Mouse (Mus musculus) left cerebral cortex, postnatal 4 days (tissue): Measurements from ENCODE around the gene Scrn3. TPM values are rescaled to one million over a fixed set of nuclear protein-coding genes. Genes with fewer than 3 reads are reported as not detected.

Experiments
- DNase-seq: peaks from one replicate; pipeline ENCODE4 v3.0.0-alpha.2; 2022
- intact Hi-C: fragments of 180-260 bp; cut with DNase I; formaldehyde crosslinking; loops from one replicate; pipeline ENCODE4 v1.15.1; 2025
- total RNA-seq, 2 experiments: library from RNA; stranded (reverse); gene quantifications; 2 replicates each; pipeline ENCODE4 v1.2.3; 2021

Scrn3 gene
- total RNA-seq, 2 experiments from 2014 or later, result 3.4 to 4.1 TPM

DNA sequence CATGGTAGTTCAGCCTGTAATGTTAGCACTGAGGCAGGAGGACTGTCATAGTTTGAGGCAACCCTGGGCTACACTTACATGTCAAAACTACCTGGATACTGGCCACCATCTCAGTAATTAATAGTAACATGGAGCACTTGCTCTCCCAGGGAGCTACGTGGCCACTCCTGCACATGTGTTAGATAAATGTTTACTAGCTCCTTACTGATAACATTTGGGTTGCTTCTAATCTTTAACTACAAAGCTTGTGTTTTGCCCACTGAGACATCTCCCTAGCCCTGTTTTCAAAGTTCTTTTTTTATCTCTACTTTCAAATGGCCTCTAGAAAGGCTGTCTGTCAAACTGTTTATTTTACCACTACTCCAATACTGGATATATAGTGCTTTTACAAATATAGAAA is 10.4 kb upstream of the Scrn3 start:
- intact Hi-C loops, result no loop called here
- no peak for DNase-seq

DNA sequence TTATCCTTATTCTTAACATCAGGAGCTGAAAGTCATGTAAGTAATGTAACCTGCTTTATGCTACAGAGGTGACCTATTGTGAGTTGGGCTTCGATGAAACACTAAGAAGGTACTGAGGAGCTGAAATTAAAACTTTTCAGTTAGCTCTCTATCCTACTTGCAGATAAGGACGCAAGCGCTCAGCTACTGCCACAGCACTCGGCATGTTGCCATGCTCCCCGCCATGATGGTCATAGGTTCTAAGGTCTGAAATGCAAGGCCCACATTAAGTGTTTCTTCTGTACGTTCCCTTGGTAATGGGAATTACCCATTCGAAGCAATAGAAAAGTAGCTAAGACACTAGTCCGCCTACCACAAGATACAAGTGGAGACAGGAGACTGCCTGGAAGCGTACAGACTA is 9.7 kb upstream of the Scrn3 start:
- intact Hi-C loops, result no loop called here
- no peak for DNase-seq

DNA sequence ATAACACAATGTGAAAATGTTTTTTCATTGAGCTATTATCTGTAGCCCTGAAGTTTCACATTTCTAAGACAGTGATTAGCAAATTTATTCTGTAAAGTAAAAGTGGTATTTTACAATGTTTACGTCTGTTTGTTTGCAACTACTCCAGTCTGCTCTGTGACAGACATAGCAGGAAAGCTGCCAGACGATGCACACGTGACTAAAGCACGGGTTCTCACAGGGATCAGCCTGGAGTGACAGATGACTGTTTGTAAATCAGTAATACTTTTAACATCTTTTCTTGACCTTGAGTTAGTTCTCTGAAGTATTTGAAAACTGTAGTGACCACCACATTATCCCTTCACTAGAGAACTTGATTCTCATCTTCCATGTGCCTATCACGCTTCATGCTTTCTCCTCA is 7.9 kb upstream of the Scrn3 start:
- intact Hi-C loops, result no loop called here
- no peak for DNase-seq

DNA sequence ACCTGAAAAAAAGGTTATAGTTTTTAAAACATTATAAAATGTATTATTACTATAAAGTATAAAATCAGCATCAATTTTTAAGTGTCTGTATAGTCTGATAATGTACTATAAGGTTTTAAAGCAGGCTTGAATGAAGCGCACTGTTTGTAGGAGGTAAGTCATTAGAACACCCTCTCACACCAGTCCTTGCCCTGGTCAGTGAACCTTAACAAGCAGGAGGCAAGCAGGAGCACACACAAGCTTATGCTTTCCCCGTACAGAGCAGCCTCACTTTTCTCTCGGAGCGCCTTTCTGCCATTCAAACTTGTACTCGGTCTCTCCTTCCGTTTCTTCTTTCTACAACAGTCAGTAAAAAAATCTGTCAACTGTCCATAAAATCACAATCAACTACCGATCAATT is 6.4 kb upstream of the Scrn3 start:
- no peak for DNase-seq
- intact Hi-C loops, result no loop called here

DNA sequence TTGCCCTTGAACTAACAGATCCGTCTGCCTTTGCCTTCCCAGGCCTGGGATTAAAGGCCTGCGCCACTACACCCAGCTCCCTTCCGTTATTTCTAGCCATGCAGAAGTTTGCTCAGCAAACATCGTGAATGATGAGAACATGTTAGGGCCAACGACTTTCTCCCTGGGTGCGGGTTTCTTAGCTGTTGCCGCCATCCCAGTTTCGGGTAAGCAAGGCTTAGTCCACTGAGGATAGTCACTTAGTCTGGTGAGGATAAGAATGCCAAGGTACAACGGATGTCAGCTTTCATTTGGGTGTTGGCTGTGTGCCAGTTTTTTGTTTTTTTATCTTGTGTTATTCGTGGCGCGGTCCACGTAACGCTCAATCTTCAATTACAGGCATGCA is 708 bp downstream of the Scrn3 start:
- peak; percentile 15 for DNase-seq
- intact Hi-C loops, result loop anchor here (5.0 kb wide), 1 partner anchor 69 kb away; no protein-coding TSS in a partner anchor

DNA sequence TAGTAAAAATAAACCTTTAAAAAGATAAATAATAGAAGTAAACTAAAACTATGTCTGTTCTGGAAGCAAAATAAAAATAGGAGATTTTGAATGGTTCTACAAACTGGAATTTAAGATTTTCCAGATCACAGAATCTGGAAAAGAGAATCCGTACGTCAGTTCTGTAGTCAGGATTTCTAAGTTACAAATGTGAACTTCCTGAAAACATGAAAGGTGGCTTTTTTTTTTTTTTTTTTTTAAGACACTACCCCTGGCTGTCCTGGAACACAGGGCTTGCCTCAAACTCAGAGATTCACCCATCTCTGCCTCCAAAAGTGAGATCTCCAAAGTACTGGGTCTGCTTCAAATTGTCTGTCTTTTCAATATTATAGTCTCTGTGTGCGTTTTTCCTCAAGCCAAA is 1.9 kb downstream of the Scrn3 start:
- intact Hi-C loops, result loop anchor here (5.0 kb wide), 1 partner anchor 68 kb away; no protein-coding TSS in a partner anchor
- DNase-seq, result no peak

DNA sequence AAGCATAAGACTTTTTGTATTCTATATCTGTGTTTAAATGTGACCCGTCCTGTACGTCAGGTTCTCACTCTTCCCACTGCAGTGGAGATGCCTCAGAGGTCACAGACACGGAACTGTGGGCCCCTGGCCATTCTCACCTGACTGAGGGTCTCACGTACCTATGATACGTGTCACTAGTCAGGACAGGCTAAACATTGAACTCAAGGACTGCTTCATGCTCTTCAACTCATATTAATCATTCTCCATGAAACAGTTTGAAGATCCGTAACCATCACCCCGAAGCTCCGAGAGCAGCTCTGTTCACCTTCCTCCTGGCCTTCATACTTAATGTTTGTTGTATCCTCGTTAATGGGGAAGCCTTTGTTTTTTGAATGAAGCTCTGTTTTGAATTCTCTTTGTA is 5.0 kb downstream of the Scrn3 start:
- no peak for DNase-seq
- intact Hi-C loops, result loop anchor here (5.0 kb wide), 1 partner anchor 355 kb away; no protein-coding TSS in a partner anchor

DNA sequence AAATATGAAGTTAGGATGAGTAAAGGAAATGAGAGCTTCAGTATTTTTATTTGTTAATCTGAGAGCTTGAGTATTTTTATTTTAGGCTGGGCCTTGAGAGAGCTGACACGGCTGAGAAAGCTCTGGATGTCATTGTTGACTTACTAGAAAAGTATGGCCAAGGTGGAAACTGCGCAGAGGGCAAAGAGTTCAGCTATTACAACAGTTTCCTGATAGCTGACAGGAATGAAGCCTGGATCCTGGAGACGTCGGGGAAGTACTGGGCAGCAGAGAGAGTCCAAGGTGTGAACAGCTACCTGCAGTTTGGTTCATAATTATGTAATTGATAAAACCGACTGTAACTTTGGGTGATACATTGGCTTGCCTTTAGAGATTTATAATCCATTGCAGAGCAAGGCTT is 6.8 kb downstream of the Scrn3 start:
- no peak for DNase-seq
- intact Hi-C loops, result loop anchor here (5.0 kb wide), 1 partner anchor 353 kb away; no protein-coding TSS in a partner anchor

DNA sequence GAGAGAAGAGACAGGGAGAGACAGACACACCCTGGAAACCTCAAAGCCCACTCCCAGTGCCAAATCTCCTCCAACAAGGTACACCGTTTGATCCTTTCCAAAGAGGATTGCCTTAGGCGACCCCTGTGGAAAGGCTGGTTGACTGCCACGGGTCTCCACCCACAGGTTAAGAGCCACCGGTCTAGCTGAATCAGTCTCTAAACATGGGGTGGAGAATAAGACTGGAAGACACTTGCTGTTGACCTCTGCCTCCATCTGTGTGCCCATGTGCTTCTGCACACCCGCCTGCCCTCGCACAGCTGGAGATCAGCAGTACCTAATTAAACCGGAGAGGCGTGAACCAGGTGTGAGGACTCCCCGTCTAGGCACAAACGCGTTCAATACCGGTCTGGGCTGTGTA is 10.6 kb downstream of the Scrn3 start:
- intact Hi-C loops, result no loop called here
- DNase-seq, result no peak

DNA sequence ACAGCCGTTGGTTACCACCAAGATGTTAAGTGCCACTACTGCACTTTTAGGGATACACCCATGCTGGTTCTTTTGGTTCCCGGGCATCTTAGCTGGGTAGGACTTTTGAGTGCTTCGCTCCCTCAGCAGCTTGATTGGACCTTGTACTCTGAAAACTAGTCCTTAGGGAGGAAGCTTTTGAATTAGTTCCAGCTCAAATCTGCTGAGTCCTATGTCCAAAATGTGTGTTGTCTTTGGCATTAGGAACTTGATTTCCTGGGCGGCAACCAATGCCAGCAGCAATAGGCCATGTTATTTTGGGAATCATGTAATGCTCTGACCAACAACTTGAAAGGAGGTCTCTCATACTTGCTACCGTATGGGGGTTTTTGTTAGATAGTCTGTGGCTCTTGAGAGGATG is 13.5 kb downstream of the Scrn3 start:
- DNase-seq, result no peak
- intact Hi-C loops, result no loop called here

DNA sequence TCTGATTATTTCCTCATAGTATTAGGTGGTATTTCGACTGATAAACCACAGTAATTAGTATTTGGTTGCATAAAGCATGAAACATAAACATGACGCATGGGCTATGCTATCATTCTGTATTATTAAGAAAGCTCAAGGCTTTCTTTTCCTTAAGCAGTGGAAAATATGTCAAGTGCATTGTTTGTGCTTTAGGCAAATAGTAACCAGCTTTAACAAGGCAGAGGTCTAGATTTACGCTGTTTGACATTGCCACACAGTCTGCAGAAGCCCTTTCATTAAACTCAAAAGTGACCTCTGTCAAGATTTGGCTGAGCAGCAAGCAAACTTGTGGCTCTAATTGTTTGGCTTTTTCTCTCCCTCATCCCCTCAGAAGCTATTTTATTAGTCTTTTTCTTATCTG is 23.5 kb downstream of the Scrn3 start:
- intact Hi-C loops, result no loop called here
- DNase-seq, result no peak

DNA sequence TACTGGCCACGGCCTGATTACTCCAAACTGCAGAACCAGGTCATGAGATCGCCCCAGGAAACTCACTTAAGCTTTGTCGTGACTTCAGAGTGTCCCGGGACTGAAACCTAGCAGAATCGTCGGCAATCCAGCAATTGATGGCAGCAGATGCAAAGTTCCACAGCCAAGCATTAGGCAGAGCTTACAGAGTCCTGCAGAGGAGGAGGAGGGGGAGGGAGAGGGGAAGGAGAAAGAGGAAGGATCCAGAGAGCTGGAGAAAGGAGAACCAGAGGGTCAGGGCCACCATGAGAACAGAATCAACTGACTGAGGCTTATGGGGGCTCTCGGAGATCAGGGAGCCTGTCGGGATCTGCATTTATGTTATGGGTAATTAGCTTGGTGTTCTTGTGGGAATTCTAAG is 26.0 kb downstream of the Scrn3 start:
- no peak for DNase-seq
- intact Hi-C loops, result no loop called here

DNA sequence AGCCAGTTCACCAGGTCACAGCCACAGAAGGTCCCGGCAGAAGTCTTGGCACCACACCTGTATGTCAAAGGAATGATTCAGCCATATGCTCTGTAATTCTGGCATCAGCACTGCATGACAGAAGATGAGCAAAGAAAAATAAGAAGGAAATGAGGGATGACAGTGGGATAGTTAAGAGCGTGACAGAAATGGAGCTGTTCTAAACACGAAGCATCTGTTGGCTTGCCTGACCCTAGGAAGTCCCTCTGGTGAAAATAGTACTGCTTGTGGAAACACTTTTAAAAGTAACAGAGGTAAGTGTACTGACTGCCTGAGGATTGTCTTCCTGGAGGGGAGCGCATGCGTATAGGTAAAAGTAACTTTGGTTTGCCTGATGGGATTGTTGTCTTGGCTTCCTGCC is 31.3 kb downstream of the Scrn3 start:
- intact Hi-C loops, result no loop called here
- DNase-seq, result no peak

DNA sequence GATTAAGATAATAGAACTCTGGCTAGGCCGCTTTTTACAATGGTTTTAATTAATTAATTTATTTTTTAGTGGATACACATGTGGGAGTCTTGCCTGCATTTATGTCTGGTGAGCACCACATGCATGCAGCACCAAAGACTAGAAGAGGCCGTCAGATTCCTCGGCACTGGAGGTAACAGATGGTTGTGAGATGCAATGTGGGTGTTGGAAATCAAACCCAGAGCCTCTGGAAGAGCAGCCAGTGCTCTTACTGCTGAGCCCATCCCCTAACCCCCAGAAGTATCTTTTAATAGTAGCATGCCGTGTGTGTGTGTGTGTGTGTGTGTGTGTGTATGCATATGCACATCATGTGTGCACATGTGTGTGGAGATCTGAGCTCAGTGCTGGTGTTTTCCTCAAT is 32.8 kb downstream of the Scrn3 start:
- DNase-seq, result no peak
- intact Hi-C loops, result no loop called here

DNA sequence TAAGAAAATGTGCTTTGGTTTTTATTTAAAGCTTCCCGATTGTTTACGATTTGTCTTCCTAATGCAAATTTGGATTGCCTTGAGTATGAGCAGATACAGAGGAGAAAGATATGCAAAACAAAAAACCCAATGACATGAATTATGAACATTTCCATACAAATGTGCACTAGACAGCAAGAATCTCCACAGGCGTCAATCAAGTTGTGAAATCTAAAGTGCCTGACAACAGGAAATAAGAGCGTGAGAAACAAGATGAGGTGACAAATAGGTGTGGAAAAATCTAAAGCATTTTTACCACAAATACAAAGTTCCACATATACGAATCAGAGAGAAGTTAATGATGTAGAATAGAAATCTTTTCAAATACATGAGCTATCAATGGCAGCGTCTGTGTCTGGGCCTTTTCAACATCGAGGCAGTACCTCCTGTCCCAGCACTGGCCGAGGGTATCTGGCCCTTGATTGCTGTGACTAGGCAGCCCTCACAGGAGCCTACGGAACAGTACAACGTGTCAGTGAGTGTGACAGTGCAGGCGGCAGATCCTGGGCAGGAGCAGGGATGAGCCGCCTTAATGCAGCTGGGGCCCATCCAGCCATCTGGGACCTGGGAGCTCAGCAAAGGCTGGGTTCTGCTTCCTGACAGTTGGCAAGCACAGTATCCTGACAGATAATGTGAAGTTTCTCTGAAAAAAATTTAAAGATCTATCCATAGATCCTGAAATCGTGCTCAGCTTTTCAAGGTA is 34.1 kb downstream of the Scrn3 start:
- intact Hi-C loops, result no loop called here
- DNase-seq, result peak; percentile 48

DNA sequence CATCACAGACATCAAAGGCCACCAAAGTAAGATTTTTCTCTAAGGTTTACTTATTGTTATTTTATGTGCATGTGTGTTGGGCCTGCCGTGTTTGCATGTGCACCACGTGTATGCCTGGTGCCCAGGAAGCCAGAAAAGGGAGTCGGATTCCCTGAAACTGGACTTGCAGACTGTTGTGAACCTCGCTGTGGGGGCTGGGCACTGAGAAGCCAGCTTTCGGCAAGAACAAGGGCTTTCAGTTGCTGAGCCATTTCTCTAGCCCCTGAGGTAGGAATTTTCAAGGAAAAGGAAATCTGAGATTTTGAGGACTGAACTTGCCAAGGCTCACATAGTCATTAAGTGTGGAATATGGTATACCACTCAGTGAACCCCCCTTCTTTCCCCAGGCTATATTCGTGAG is 34.7 kb downstream of the Scrn3 start:
- intact Hi-C loops, result no loop called here
- DNase-seq, result no peak

DNA sequence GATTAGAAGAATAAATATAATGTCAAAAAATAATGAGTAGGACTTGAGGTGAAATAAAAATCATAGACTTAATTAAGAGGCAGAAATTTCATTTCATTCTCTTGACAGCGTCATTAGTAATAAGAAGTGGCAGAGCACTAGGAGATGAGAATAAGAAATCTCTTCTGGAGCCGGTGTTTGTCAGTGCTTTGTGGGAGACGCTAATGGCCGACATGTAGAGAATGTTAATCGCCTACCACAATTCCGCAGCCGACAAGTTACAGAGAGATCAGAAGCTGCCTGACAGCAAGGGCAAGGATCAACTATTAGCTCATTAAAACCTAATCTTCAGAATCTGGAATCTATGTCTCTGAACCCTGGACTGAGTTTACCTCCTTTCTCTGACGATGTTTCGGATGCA is 35.4 kb downstream of the Scrn3 start:
- DNase-seq, result no peak
- intact Hi-C loops, result no loop called here

DNA sequence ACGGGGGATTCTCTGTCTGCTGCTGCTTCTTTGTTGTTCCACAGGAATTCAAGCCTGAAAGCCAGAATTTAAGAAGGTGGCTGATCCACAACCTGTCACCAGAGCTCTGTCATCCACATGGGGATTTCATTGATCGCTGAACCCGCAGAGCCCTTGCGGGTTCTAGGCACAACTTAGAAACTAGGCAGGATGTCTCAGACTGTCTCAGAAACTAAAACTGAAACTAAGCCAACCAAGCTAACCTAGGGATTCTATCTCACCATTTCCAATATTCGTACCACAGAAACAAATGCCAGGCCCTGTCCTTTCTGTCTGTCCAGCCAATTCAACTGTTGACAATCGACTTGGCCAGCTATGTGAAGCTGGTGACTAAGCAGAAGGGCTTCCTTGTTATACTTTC is 35.8 kb downstream of the Scrn3 start:
- DNase-seq, result no peak
- intact Hi-C loops, result no loop called here

DNA sequence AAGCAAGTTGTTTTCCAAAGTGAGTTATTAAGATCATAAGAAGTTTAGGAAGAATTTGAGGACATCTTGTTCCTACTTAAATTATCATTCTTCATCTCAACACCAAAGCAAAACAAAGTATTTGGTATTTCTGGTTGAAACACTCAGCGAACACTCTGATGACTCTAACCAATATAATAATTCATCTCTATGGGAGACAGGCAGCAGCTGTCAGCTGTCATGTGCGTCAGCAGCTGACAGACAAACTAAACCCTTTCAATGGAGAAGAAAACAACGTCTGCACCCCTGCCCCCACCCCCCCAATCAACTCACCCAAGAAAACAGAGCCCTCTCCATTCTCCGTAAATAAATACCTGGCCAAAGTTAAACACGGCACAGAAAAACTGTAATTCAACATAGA is 39.1 kb downstream of the Scrn3 start:
- intact Hi-C loops, result no loop called here
- DNase-seq, result no peak

DNA sequence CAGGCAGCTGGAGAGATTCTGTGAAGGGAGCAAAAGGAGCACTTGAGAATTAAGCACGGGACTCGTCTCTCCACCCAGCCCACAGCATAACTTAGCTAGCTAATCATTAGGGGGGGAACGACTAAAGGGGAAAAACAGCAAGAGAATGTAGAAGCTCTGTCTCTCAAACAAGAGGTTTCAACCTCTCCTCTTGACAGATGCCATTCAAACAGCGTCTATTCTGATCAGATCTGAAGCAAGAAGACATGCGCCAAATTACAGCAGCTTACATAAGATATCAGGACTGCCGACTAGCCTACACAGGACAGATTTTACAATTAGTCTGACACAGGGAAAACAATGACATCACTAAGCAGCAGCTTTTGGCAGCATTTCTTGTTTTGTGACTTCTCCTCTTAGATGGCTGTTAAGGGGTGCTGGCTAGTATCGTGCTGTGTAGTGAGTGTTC is 39.5 kb downstream of the Scrn3 start:
- no peak for DNase-seq
- intact Hi-C loops, result no loop called here

DNA sequence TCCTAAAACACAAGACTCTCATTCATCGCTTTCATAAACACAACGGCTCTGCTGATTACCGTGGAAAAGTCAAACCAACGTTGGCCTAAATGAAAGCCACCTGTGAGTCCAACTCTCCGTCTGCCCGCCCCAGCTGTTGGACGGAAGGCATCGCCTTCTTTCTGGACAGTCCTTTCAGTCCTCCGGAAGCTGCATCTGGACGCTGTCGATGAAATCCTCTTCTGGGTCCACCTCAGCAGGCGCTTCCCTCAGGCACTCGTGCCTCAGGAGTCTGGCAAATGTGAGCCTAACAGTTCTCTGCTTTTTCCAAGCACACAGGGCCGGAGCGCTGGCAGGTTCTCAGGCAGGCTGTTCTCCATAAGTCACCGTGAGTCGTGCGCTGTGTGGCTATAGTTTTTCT is 44.6 kb downstream of the Scrn3 start:
- DNase-seq, result peak; percentile 12
- intact Hi-C loops, result no loop called here

DNA sequence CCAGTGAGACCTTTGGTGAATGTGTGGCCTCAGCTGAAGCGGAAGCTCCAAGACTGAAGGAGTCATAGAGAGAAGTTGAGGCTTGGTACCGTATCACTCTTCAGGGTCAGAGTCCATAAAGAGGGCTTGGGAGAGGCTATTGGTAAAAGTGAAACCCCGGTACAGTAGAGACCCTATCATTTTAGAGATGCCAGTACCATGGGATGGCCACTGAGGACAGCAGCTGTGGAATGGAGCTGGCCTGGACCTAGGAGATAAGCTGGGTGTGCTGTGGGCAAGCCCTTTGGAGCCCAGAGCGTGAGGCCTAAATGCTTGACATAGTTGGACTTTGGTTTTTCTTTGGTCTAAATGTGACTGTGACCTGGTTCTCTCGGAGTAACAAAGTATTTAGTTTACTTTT is 47.5 kb downstream of the Scrn3 start:
- intact Hi-C loops, result no loop called here

DNA sequence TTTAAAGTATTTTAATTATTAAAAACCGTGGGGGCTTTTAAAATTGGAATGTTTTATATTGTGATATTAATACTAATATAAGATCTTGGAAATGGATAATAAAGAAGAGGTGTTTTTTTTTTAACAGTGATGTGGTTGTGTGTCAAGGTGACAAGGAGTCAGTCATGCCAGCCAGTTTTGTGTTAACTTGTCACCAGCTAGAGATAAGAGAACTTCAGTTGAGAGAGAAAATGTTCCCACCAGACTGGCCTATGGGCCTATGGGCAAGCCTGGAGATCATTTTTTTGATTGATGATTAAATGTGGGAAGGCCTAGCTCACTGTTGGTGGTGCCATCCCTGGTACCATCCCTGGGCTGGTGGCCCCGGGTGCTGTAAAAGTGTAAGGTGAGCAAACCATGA is 48.1 kb downstream of the Scrn3 start:
- intact Hi-C loops, result no loop called here
- no peak for DNase-seq

More for the DNA sequence above, 47.5 kb downstream of the Scrn3 start:
- DNase-seq, result no peak
